In the genomic region with DNA sequence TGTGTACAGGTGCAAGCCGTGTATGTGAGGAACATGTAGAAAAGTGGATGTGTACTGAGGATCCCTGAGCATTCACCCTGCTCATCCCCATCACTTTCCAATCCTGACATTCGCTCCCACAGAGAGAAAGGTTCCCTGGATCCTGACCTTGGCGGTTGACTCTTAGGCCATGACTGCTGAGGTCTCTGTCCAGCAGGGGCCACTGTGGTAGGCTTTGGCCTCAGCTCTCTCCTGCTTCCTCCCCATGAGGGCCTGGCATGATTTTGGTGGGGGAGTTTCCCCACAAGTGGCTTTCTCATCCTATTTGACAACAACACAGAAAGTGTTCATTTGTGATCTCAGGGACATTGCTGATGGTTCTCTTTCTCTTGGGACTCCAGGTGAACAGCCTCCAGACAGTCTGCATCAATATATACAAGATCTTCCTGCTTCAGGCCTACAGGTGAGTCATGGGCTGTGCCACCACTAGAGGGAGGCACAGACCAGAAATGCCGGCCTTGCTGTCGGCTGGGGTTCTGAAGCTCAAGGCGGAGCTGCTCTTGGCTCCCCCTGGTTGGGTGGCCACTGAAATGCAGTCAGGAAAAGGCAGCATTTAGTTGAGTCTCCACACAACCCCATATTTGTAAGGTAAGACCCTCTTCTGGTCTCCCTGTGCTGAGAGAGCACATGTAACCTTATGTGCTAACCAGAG, we compare ENCODE assay signal across 9 mouse cellular contexts. TPM values are rescaled to one million over a fixed set of nuclear protein-coding genes. Genes with fewer than 3 reads are reported as not detected.
DNase-seq lines count a peak whose midpoint lies in the region; ATAC-seq and TF ChIP-seq lines count a peak whose summit lies in the region.
"Had no signal": no experiment of that assay in that cellular context is flagged by ENCODE, and none has a peak within 500 bp of the region (broad histone marks: within the 10 kb centered on the region; RNA-seq: fewer than 3 reads in every experiment).

No protein-coding gene starts in this region.

- WGBS in heart, embryonic 16.5 days, result 42% methylated on average over 6 of the region's 6 CpGs
- 45% methylated on average over 6 of the region's 6 CpGs for WGBS in forebrain, embryonic 11.5 days
- WGBS in intestine, postnatal 0 days, result 40% methylated on average over 6 of the region's 6 CpGs
- 44% methylated on average over 6 of the region's 6 CpGs for WGBS in limb, embryonic 11.5 days
- WGBS in neural tube, embryonic 12.5 days, result 43% methylated on average over 6 of the region's 6 CpGs

- no peak for DNase-seq in heart, postnatal 25 days (ENCODE audit: low spot score)
- peak; percentile 71 for DNase-seq in adrenal gland, postnatal 10 days
- DNase-seq in forebrain, embryonic 11.5 days (ENCODE audit: low spot score), result peak; percentile 70
- peak; percentile 66 for DNase-seq in limb, embryonic 11.5 days (ENCODE audit: low spot score)
- peak; percentile 66 to 73 for DNase-seq in thymus, adult 18-20 months

- H3K4me2 ChIP-seq in heart, embryonic 16.5 days (ENCODE audit: low read depth, low read length), result no peak overlapping the region
- H3K4me2 ChIP-seq in forebrain, embryonic 11.5 days (ENCODE audit: low read depth, low read length, severe bottlenecking), result no peak overlapping the region
- H3K4me2 ChIP-seq in intestine, postnatal 0 days (replicated peaks; ENCODE audit: low read depth), result no peak overlapping the region
- H3K4me2 ChIP-seq in limb, embryonic 11.5 days (ENCODE audit: low read depth, severe bottlenecking), result no peak overlapping the region
- no peak overlapping the region for H3K4me2 ChIP-seq in neural tube, embryonic 12.5 days (replicated peaks)

- H3K9me3 ChIP-seq in heart, embryonic 16.5 days (replicated peaks; ENCODE audit: control insufficient read depth, low read length), result no peaks in the 10 kb centered on the region
- no peaks in the 10 kb centered on the region for H3K9me3 ChIP-seq in forebrain, embryonic 11.5 days (ENCODE audit: control insufficient read depth, low read length)
- H3K9me3 ChIP-seq in intestine, postnatal 0 days (ENCODE audit: control insufficient read depth), result no peaks in the 10 kb centered on the region
- no peaks in the 10 kb centered on the region for H3K9me3 ChIP-seq in limb, embryonic 11.5 days (ENCODE audit: control insufficient read depth, low read length)
- H3K9me3 ChIP-seq in neural tube, embryonic 12.5 days, result no peaks in the 10 kb centered on the region

- H3K36me3 ChIP-seq in heart, embryonic 16.5 days (ENCODE audit: control insufficient read depth, insufficient read depth), result no peaks in the 10 kb centered on the region
- no peaks in the 10 kb centered on the region for H3K36me3 ChIP-seq in forebrain, embryonic 11.5 days (ENCODE audit: control insufficient read depth, insufficient read depth, low read length)
- peaks cover 16% of the 10 kb centered on the region for H3K36me3 ChIP-seq in intestine, postnatal 0 days (ENCODE audit: control insufficient read depth, insufficient read depth)
- no peaks in the 10 kb centered on the region for H3K36me3 ChIP-seq in limb, embryonic 11.5 days (ENCODE audit: control insufficient read depth, insufficient read depth, low read length)
- peaks cover 12% of the 10 kb centered on the region; the same call in 1 of the 2 replicates for H3K36me3 ChIP-seq in neural tube, embryonic 12.5 days

- peak; percentile 95 for TF ChIP-seq CTCF in intestine, postnatal 0 days (IDR thresholded peaks at IDR 0.05; ENCODE audit: low read depth)

- H3K4me3 ChIP-seq in heart, embryonic 16.5 days (ENCODE audit: low read length), result no peak overlapping the region
- H3K4me3 ChIP-seq in forebrain, embryonic 11.5 days (ENCODE audit: low read depth, low read length), result no peak overlapping the region
- H3K4me3 ChIP-seq in intestine, postnatal 0 days (ENCODE audit: low read depth, low read length), result no peak overlapping the region
- H3K4me3 ChIP-seq in limb, embryonic 11.5 days (ENCODE audit: low read depth, low read length), result no peak overlapping the region
- H3K4me3 ChIP-seq in neural tube, embryonic 12.5 days, result no peak overlapping the region
- H3K4me3 ChIP-seq: erythroblast, embryonic 14.5 days had no signal

- no peak overlapping the region for H3K27ac ChIP-seq in heart, embryonic 16.5 days (ENCODE audit: low read length)
- H3K27ac ChIP-seq in forebrain, embryonic 11.5 days (ENCODE audit: low read depth, low read length), result no peak overlapping the region
- H3K27ac ChIP-seq in intestine, postnatal 0 days (ENCODE audit: low read depth, low read length), result no peak overlapping the region
- H3K27ac ChIP-seq in limb, embryonic 11.5 days (replicated peaks; ENCODE audit: low read depth, low read length), result no peak overlapping the region
- no peak overlapping the region for H3K27ac ChIP-seq in neural tube, embryonic 12.5 days

- no peaks in the 10 kb centered on the region for H3K27me3 ChIP-seq in heart, embryonic 16.5 days (ENCODE audit: control insufficient read depth, insufficient read depth, low read length)
- no peaks in the 10 kb centered on the region for H3K27me3 ChIP-seq in forebrain, embryonic 11.5 days (ENCODE audit: control insufficient read depth, insufficient read depth, low read length)
- H3K27me3 ChIP-seq in intestine, postnatal 0 days (replicated peaks; ENCODE audit: control insufficient read depth, insufficient read depth, low read length), result no peaks in the 10 kb centered on the region
- H3K27me3 ChIP-seq in limb, embryonic 11.5 days (ENCODE audit: control insufficient read depth, insufficient read depth, low read length), result no peaks in the 10 kb centered on the region
- H3K27me3 ChIP-seq in neural tube, embryonic 12.5 days (replicated peaks), result no peaks in the 10 kb centered on the region

- 0 out of 2 replicates have a peak, but pooled peaks have one; percentile 47 for ATAC-seq in heart, embryonic 16.5 days (replicated peaks; ENCODE audit: extremely low read depth, insufficient read depth, low FRiP score)
- 0 out of 2 replicates have a peak, but pooled peaks have one; percentile 36 for ATAC-seq in forebrain, embryonic 11.5 days (replicated peaks; ENCODE audit: low FRiP score)
- peak; percentile 79 for ATAC-seq in intestine, postnatal 0 days
- no peak for ATAC-seq in limb, embryonic 11.5 days (ENCODE audit: insufficient number of reproducible peaks, low FRiP score, low TSS enrichment, low read depth)
- ATAC-seq in neural tube, embryonic 12.5 days (ENCODE audit: low FRiP score, low read depth), result 0 out of 2 replicates have a peak, but pooled peaks have one; percentile 56

- intact Hi-C loops in heart, postnatal 25 days (cut with DNase I), result loop anchor here (2.0 to 5.0 kb wide), 2 partner anchors 46 to 66 kb away; no protein-coding TSS in a partner anchor

- no peak overlapping the region for H3K9ac ChIP-seq in heart, embryonic 16.5 days (ENCODE audit: low read length)
- no peak overlapping the region for H3K9ac ChIP-seq in forebrain, embryonic 11.5 days (ENCODE audit: low read length)
- H3K9ac ChIP-seq in intestine, postnatal 0 days (ENCODE audit: low read depth, low read length), result no peak overlapping the region
- H3K9ac ChIP-seq in limb, embryonic 11.5 days (ENCODE audit: low read length), result no peak overlapping the region
- H3K9ac ChIP-seq in neural tube, embryonic 12.5 days, result no peak overlapping the region

- no peaks in the 10 kb centered on the region for H3K4me1 ChIP-seq in heart, embryonic 16.5 days (ENCODE audit: control insufficient read depth, insufficient read depth, low read length)
- H3K4me1 ChIP-seq in forebrain, embryonic 11.5 days (replicated peaks; ENCODE audit: control insufficient read depth, insufficient read depth, low read length), result no peaks in the 10 kb centered on the region
- H3K4me1 ChIP-seq in intestine, postnatal 0 days (replicated peaks; ENCODE audit: control insufficient read depth, insufficient read depth, low read length), result no peaks in the 10 kb centered on the region
- no peaks in the 10 kb centered on the region for H3K4me1 ChIP-seq in limb, embryonic 11.5 days (ENCODE audit: control insufficient read depth, insufficient read depth, low read length)
- H3K4me1 ChIP-seq in neural tube, embryonic 12.5 days, result 0 out of 2 replicates have a peak, but pooled peaks cover 2% of the 10 kb centered on the region

RNA-seq across cellular contexts. Expression of gene Tert, which starts 19.8 kb away (rescaled TPM):
- 1.7 and 2.7 TPM in 2 replicates for polyA plus RNA-seq in heart, embryonic 16.5 days (2015; fragmentation: Nextera tagmentation; extraction: Ambion mirVana)
- under 1 TPM; 0.08 to 0.39 TPM for total RNA-seq in heart, postnatal 25 days (2021)
- 1 to 10 TPM; 3.2 to 7.8 TPM for total RNA-seq in adrenal gland, postnatal 10 days (2021)
- polyA plus RNA-seq in forebrain, embryonic 11.5 days (2014; fragmentation: Nextera tagmentation; extraction: Ambion mirVana), result 5.7 and 7.1 TPM in 2 replicates
- 2.4 and 3.0 TPM in 2 replicates for polyA plus RNA-seq in intestine, postnatal 0 days (2015; fragmentation: Nextera tagmentation; extraction: Ambion mirVana)
- polyA plus RNA-seq in limb, embryonic 11.5 days (2014; fragmentation: Nextera tagmentation; extraction: Ambion mirVana), result 9.4 and 10.2 TPM in 2 replicates
- polyA plus RNA-seq in neural tube, embryonic 12.5 days (2016; fragmentation: Nextera tagmentation; extraction: Ambion mirVana), result 5.6 and 6.1 TPM in 2 replicates
- polyA plus RNA-seq: erythroblast, embryonic 14.5 days had no signal

RNA-seq across cellular contexts. Expression of gene Slc6a18, which starts 31.3 kb away (rescaled TPM):
- polyA plus RNA-seq in heart, embryonic 16.5 days (2015; fragmentation: Nextera tagmentation; extraction: Ambion mirVana), result not detected in 2 replicates
- total RNA-seq in heart, postnatal 25 days (2021), result not detected
- not detected for total RNA-seq in adrenal gland, postnatal 10 days (2021)
- not detected in 2 replicates for polyA plus RNA-seq in forebrain, embryonic 11.5 days (2014; fragmentation: Nextera tagmentation; extraction: Ambion mirVana)
- polyA plus RNA-seq in intestine, postnatal 0 days (2015; fragmentation: Nextera tagmentation; extraction: Ambion mirVana), result 0.04 and 0.20 TPM in 2 replicates
- polyA plus RNA-seq in limb, embryonic 11.5 days (2014; fragmentation: Nextera tagmentation; extraction: Ambion mirVana), result not detected in 2 replicates
- not detected in 2 replicates for polyA plus RNA-seq in neural tube, embryonic 12.5 days (2016; fragmentation: Nextera tagmentation; extraction: Ambion mirVana)
- polyA plus RNA-seq: erythroblast, embryonic 14.5 days had no signal

RNA-seq across cellular contexts. Expression of gene Clptm1l, which starts 42.7 kb away (rescaled TPM):
- 98.8 and 106 TPM in 2 replicates for polyA plus RNA-seq in heart, embryonic 16.5 days (2015; fragmentation: Nextera tagmentation; extraction: Ambion mirVana)
- total RNA-seq in heart, postnatal 25 days (2021), result 10 to 100 TPM; 60.1 to 63.6 TPM
- total RNA-seq in adrenal gland, postnatal 10 days (2021), result 100 to 1,000 TPM; 110 to 111 TPM
- 108 and 122 TPM in 2 replicates for polyA plus RNA-seq in forebrain, embryonic 11.5 days (2014; fragmentation: Nextera tagmentation; extraction: Ambion mirVana)
- 127 and 132 TPM in 2 replicates for polyA plus RNA-seq in intestine, postnatal 0 days (2015; fragmentation: Nextera tagmentation; extraction: Ambion mirVana)
- polyA plus RNA-seq in limb, embryonic 11.5 days (2014; fragmentation: Nextera tagmentation; extraction: Ambion mirVana), result 113 and 119 TPM in 2 replicates
- polyA plus RNA-seq in neural tube, embryonic 12.5 days (2016; fragmentation: Nextera tagmentation; extraction: Ambion mirVana), result 124 and 134 TPM in 2 replicates

RNA-seq across cellular contexts. Expression of gene Slc6a19, which starts 58.1 kb away (rescaled TPM):
- polyA plus RNA-seq in heart, embryonic 16.5 days (2015; fragmentation: Nextera tagmentation; extraction: Ambion mirVana), result 0.50 TPM in 1 of 2 replicates, not detected in the other
- not detected for total RNA-seq in heart, postnatal 25 days (2021)
- total RNA-seq in adrenal gland, postnatal 10 days (2021), result under 1 TPM; 0.79 to 0.84 TPM
- polyA plus RNA-seq in forebrain, embryonic 11.5 days (2014; fragmentation: Nextera tagmentation; extraction: Ambion mirVana), result not detected in 2 replicates
- 110 and 119 TPM in 2 replicates for polyA plus RNA-seq in intestine, postnatal 0 days (2015; fragmentation: Nextera tagmentation; extraction: Ambion mirVana)
- not detected in 2 replicates for polyA plus RNA-seq in limb, embryonic 11.5 days (2014; fragmentation: Nextera tagmentation; extraction: Ambion mirVana)
- polyA plus RNA-seq in neural tube, embryonic 12.5 days (2016; fragmentation: Nextera tagmentation; extraction: Ambion mirVana), result 0.23 TPM in 2 replicates
- polyA plus RNA-seq: erythroblast, embryonic 14.5 days had no signal
